Mouse (Mus musculus): ENCODE results near the gene Ifngr2. TPM values are rescaled to one million over a fixed set of nuclear protein-coding genes. Genes with fewer than 3 reads are reported as not detected.

Ifngr2 gene
- polyA plus RNA-seq, 1 experiment from 2014 or later, result 45.7 TPM

DNA sequence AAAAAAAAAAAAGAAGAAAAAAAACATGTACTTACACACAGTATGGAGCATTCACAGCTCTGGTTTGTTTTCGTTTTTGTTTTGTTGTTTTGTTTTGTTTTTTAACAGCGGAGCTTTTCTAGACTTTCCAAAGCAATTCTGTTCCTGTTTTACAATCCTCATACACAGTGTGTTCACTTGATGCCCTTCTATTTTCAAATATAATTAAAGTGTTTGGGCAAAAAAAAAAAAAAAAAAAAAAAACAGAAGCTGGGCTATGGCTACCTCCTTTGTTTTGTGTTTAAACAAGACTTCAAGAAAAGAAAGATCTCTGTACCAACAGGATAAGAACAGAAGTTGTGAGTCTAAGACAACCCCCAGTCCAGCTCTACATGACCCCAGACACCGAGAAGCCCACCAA, 41.8 kb downstream of the Ifngr2 start:
- no peaks in the 10 kb centered on the region for H3K9me3 ChIP-seq (ENCODE audit: control insufficient read depth, low read length)
- ATAC-seq (ENCODE audit: low FRiP score, low TSS enrichment), result no peak
- no peak overlapping the region for H3K9ac ChIP-seq (ENCODE audit: low read depth, low read length)
- H3K36me3 ChIP-seq (ENCODE audit: control insufficient read depth, insufficient read depth, low read length), result no peaks in the 10 kb centered on the region
- H3K4me3 ChIP-seq (ENCODE audit: low read length), result no peak overlapping the region
- 87% methylated on average over 3 of the region's 3 CpGs for WGBS
- no peak overlapping the region for H3K27ac ChIP-seq (ENCODE audit: low read depth, low read length)
- peaks cover 5% of the 10 kb centered on the region for H3K4me1 ChIP-seq (ENCODE audit: control insufficient read depth, insufficient read depth, low read length)
- H3K4me2 ChIP-seq (replicated peaks; ENCODE audit: low read depth, low read length), result no peak overlapping the region
- H3K27me3 ChIP-seq (ENCODE audit: control insufficient read depth, insufficient read depth, low read length), result no peaks in the 10 kb centered on the region

DNA sequence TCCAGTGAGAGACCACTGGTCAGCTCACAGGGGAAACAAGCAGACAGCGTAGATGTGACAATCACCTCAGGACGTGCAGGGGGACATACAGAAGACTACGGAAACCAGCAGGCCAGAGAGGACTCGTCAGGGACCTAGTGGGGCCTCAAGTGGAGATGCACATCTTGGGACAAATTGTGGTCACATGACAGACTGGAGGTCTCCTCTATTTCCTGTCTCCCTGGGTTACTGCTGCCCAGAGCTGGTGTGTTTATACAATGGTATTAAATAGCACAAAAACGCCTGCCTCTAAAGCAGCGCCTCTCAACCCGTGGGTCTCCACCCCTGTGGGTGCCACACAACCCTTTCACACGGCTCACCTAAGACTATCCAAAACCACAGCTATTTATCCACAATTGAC, 45.3 kb downstream of the Ifngr2 start:
- Histone ChIP-seq H3K27me3 (ENCODE audit: control insufficient read depth, insufficient read depth, low read length) (no peaks in the 10 kb centered on the region), H3K36me3 (ENCODE audit: control insufficient read depth, insufficient read depth, low read length) (no peaks in the 10 kb centered on the region), H3K27ac (ENCODE audit: low read depth, low read length) (no peak overlapping the region), H3K9me3 (ENCODE audit: control insufficient read depth, low read length) (no peaks in the 10 kb centered on the region), H3K9ac (ENCODE audit: low read depth, low read length) (0 out of 2 replicates have a peak overlapping the region, but pooled peaks have one; percentile 14), H3K4me3 (ENCODE audit: low read length) (no peak overlapping the region), H3K4me1 (ENCODE audit: control insufficient read depth, insufficient read depth, low read length) (peaks cover 5% of the 10 kb centered on the region), H3K4me2 (replicated peaks; ENCODE audit: low read depth, low read length) (no peak overlapping the region)
- ATAC-seq (ENCODE audit: low FRiP score, low TSS enrichment), result no peak
- WGBS, result 43% methylated on average over 8 of the region's 8 CpGs

DNA sequence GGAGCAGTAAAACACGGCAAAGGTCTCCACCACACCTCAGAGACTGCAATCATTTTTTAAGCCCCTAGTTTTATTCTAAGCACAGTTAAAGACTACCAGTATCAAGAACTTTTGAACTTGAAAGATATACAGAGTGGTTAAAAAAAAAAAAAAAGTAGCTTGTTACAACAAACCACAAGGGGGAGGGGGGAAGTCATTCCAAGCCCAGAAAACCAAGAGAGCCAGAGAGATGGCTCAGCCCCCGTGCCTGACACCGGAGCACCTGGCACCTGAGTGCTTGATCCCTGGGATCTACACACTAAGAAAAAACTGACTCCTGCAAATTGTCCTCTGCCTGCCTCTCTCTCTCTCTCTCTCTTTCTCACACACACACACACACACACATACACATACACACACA, 46.4 kb downstream of the Ifngr2 start:
- Histone ChIP-seq H3K27ac (ENCODE audit: low read depth, low read length) (no peak overlapping the region), H3K4me2 (replicated peaks; ENCODE audit: low read depth, low read length) (no peak overlapping the region), H3K4me1 (ENCODE audit: control insufficient read depth, insufficient read depth, low read length) (peaks cover 5% of the 10 kb centered on the region), H3K27me3 (ENCODE audit: control insufficient read depth, insufficient read depth, low read length) (no peaks in the 10 kb centered on the region), H3K4me3 (ENCODE audit: low read length) (no peak overlapping the region), H3K9me3 (ENCODE audit: control insufficient read depth, low read length) (no peaks in the 10 kb centered on the region), H3K9ac (ENCODE audit: low read depth, low read length) (no peak overlapping the region), H3K36me3 (ENCODE audit: control insufficient read depth, insufficient read depth, low read length) (no peaks in the 10 kb centered on the region)
- 41% methylated on average over 3 of the region's 3 CpGs for WGBS
- ATAC-seq (ENCODE audit: low FRiP score, low TSS enrichment), result no peak

DNA sequence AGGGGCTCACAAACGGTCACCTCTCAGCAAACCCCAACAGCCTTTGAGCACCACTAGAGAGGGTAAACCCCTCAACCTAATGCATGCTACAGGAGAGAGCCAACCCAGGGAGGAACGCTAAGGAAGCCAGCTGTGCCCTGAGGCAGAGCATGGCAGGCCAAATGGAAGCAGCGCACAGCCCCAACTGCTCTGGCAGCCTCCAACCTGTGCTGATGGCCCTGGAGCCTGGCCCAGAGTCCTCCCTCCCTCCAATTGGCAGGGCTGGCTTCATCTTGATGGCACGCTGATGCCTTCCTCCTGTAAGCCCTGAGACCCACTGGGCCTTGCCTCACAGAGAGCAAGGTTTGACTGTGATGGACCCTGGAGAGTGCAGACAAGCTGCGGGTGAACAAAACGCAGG, 48.2 kb downstream of the Ifngr2 start:
- 74% methylated on average over 6 of the region's 6 CpGs for WGBS
- Histone ChIP-seq H3K4me2 (replicated peaks; ENCODE audit: low read depth, low read length) (no peak overlapping the region), H3K9ac (ENCODE audit: low read depth, low read length) (no peak overlapping the region), H3K27ac (ENCODE audit: low read depth, low read length) (no peak overlapping the region), H3K36me3 (ENCODE audit: control insufficient read depth, insufficient read depth, low read length) (no peaks in the 10 kb centered on the region), H3K9me3 (ENCODE audit: control insufficient read depth, low read length) (no peaks in the 10 kb centered on the region), H3K4me1 (ENCODE audit: control insufficient read depth, insufficient read depth, low read length) (peaks cover 5% of the 10 kb centered on the region), H3K27me3 (ENCODE audit: control insufficient read depth, insufficient read depth, low read length) (peaks cover 2% of the 10 kb centered on the region; the same call in 1 of the 2 replicates), H3K4me3 (ENCODE audit: low read length) (no peak overlapping the region)
- ATAC-seq (ENCODE audit: low FRiP score, low TSS enrichment), result no peak

DNA sequence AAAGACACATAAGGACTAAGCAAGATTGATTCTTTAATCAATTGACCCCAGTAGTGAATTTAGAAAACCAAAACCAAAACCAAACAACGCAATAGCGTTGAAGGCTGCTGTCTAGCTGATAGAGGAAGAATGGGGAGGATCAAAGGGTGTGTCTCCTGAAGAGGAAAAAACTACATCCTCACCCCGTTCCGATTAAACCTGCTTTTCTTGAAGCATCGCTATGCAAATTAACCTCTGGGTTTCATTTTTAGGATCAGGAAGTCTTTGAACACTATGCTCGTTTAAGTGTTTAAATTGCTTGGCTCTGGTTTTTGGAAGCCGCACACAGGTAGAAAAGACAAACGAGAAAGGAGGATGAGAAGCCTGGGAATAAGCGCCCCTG, 49.5 kb downstream of the Ifngr2 start:
- peak overlapping the region; percentile 61 for H3K4me3 ChIP-seq (ENCODE audit: low read length)
- peaks cover 5% of the 10 kb centered on the region for H3K4me1 ChIP-seq (ENCODE audit: control insufficient read depth, insufficient read depth, low read length)
- no peak overlapping the region for H3K27ac ChIP-seq (ENCODE audit: low read depth, low read length)
- H3K9ac ChIP-seq (ENCODE audit: low read depth, low read length), result no peak overlapping the region
- ATAC-seq (ENCODE audit: low FRiP score, low TSS enrichment), result no peak
- no peaks in the 10 kb centered on the region for H3K9me3 ChIP-seq (ENCODE audit: control insufficient read depth, low read length)
- 18% methylated on average over 9 of the region's 9 CpGs for WGBS
- H3K4me2 ChIP-seq (replicated peaks; ENCODE audit: low read depth, low read length), result peak overlapping the region; percentile 80
- H3K27me3 ChIP-seq (ENCODE audit: control insufficient read depth, insufficient read depth, low read length), result peaks cover 2% of the 10 kb centered on the region; the same call in 1 of the 2 replicates
- H3K36me3 ChIP-seq (ENCODE audit: control insufficient read depth, insufficient read depth, low read length), result no peaks in the 10 kb centered on the region

DNA sequence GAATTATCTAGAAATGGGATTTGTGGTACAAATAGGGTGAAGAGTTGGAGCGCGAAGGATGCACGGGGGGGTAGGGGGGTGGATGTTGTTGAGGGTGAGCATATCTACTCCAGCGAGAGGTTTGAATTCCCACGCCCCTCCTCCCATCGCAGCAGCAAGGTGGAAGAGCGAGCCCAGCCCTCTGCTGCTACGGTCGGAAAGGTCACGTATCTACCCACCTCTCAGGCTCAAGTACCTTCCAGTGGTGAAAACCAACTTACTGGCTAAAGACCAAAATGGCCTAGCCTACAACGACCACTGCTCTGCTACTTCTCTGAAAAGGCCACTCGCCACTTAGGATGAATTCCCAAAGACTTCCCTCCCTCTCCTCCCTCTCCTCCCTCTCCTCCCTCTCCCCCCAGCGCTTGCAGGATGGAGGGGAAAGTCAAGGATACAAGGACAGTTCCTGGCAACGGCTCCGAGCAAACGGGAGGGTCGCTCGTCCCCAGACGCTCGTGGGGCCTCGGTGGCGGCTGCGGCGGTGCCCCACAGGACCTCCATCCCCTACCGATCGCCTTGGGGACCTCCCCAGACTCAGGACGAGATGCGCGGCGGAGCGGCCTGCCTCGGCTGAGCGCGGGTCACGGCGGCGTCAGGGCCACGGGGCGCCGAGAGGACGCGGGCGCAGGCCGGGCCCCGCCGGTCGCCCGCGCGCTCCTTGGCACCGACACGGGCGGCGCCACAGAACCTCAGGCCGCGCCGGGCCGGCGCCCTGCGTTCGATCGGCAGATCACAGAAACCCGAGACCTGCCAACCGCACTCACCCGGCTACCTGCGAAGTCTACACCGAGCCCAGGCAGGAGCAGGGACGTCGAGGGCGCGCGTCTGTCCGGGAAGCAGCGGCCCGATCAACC, 50.2 kb downstream of the Ifngr2 start:
- H3K4me1 ChIP-seq (ENCODE audit: control insufficient read depth, insufficient read depth, low read length), result peaks cover 4% of the 10 kb centered on the region
- H3K27ac ChIP-seq (ENCODE audit: low read depth, low read length), result no peak overlapping the region
- WGBS, result under 1% methylated on average over 74 of the region's 75 CpGs
- H3K4me2 ChIP-seq (replicated peaks; ENCODE audit: low read depth, low read length), result peak overlapping the region; percentile 80
- no peaks in the 10 kb centered on the region for H3K36me3 ChIP-seq (ENCODE audit: control insufficient read depth, insufficient read depth, low read length)
- ATAC-seq (ENCODE audit: low FRiP score, low TSS enrichment), result no peak; the same call in none of the 2 replicates
- H3K9ac ChIP-seq (ENCODE audit: low read depth, low read length), result peak overlapping the region; percentile 65
- H3K4me3 ChIP-seq (ENCODE audit: low read length), result peak overlapping the region; percentile 61
- no peaks in the 10 kb centered on the region for H3K9me3 ChIP-seq (ENCODE audit: control insufficient read depth, low read length)
- H3K27me3 ChIP-seq (ENCODE audit: control insufficient read depth, insufficient read depth, low read length), result peaks cover 2% of the 10 kb centered on the region; the same call in 1 of the 2 replicates

DNA sequence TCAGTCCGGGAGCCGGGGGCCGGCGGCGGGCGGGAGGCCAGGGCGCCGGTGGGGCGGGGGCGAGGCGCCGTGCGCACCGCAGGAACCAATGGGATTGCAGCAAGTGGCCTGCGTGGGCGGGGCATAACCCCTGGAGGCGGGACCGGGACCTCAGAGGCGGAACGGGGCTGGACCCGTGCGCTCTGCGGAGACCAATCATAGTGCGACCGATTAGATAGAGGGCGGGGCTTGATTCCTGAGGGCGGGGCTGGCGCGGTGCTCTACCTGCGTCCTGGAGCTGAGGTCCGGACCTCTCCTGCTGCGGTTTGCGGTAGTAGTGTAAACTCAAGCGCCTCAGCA, 50.8 kb downstream of the Ifngr2 start, which contains the start of gene Tmem50b:
TSS of gene Tmem50b (minus strand) at position 129 of the 339 bp plus-strand sequence.
- H3K36me3 ChIP-seq (ENCODE audit: control insufficient read depth, insufficient read depth, low read length), result no peaks in the 10 kb centered on the region
- peaks cover 2% of the 10 kb centered on the region; the same call in 1 of the 2 replicates for H3K27me3 ChIP-seq (ENCODE audit: control insufficient read depth, insufficient read depth, low read length)
- peak within 1 kb of the TSS; percentile 61 for H3K4me3 ChIP-seq (ENCODE audit: low read length)
- peak within 1 kb of the TSS; percentile 80 for H3K4me2 ChIP-seq (replicated peaks; ENCODE audit: low read depth, low read length)
- no peaks in the 10 kb centered on the region; the same call in 1 of the 2 replicates for H3K4me1 ChIP-seq (ENCODE audit: control insufficient read depth, insufficient read depth, low read length)
- H3K9ac ChIP-seq (ENCODE audit: low read depth, low read length), result peak within 1 kb of the TSS; percentile 65
- no peaks in the 10 kb centered on the region for H3K9me3 ChIP-seq (ENCODE audit: control insufficient read depth, low read length)
- 0% methylated on average over 34 of the region's 34 CpGs for WGBS
- peak; percentile 99 for ATAC-seq (ENCODE audit: low FRiP score, low TSS enrichment)
- no peak within 1 kb of the TSS for H3K27ac ChIP-seq (ENCODE audit: low read depth, low read length)

DNA sequence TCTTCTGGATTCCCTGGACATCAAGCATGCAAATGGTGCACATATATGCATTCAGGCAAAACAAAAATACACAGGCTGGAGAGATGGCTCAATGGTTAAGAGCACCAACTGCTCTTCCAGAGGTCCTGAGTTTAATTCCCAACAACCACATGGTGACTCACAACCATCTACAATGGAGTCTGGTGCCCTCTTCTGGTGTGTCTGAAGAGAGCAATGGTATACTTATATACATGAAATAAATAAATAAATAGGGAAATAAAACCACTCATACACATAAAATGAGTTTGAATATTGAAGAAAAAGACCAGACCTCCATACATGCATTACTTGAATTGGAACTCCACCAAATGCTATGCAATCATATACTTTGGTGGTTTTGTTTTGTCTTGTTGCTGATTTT, 52.4 kb downstream of the Ifngr2 start:
- Histone ChIP-seq H3K36me3 (ENCODE audit: control insufficient read depth, insufficient read depth, low read length) (no peaks in the 10 kb centered on the region), H3K27ac (ENCODE audit: low read depth, low read length) (no peak overlapping the region), H3K4me1 (ENCODE audit: control insufficient read depth, insufficient read depth, low read length) (no peaks in the 10 kb centered on the region; the same call in 1 of the 2 replicates), H3K27me3 (ENCODE audit: control insufficient read depth, insufficient read depth, low read length) (peaks cover 2% of the 10 kb centered on the region; the same call in 1 of the 2 replicates), H3K4me2 (replicated peaks; ENCODE audit: low read depth, low read length) (no peak overlapping the region), H3K9me3 (ENCODE audit: control insufficient read depth, low read length) (no peaks in the 10 kb centered on the region), H3K4me3 (ENCODE audit: low read length) (no peak overlapping the region), H3K9ac (ENCODE audit: low read depth, low read length) (no peak overlapping the region)
- ATAC-seq (ENCODE audit: low FRiP score, low TSS enrichment), result no peak

DNA sequence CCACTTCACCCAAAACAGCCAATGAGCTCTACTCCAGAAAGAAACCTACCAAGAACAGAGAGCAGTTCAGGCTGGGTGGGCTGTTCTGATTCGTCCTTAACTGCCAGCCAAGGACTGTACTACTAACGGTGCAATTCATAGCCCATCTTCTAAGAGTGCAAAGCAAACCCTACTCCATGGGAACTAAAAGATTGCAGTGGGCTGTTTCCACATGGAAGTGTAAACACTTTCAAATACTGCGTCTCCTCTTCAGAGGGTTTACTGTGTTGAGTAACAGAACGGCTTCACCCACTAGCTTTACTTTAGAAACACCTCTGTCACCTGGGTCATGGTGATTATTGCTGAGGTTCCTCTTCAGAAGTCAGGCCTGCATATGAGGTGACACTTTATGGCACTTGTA, 54.2 kb downstream of the Ifngr2 start:
- Histone ChIP-seq H3K9ac (ENCODE audit: low read depth, low read length) (no peak overlapping the region), H3K27ac (ENCODE audit: low read depth, low read length) (no peak overlapping the region), H3K4me2 (replicated peaks; ENCODE audit: low read depth, low read length) (no peak overlapping the region), H3K4me3 (ENCODE audit: low read length) (no peak overlapping the region), H3K9me3 (ENCODE audit: control insufficient read depth, low read length) (no peaks in the 10 kb centered on the region), H3K27me3 (ENCODE audit: control insufficient read depth, insufficient read depth, low read length) (peaks cover 2% of the 10 kb centered on the region; the same call in 1 of the 2 replicates), H3K4me1 (ENCODE audit: control insufficient read depth, insufficient read depth, low read length) (no peaks in the 10 kb centered on the region; the same call in 1 of the 2 replicates), H3K36me3 (ENCODE audit: control insufficient read depth, insufficient read depth, low read length) (no peaks in the 10 kb centered on the region)
- 24% methylated on average over 4 of the region's 4 CpGs for WGBS
- no peak for ATAC-seq (ENCODE audit: low FRiP score, low TSS enrichment)

Measured in kidney, embryonic 14.5 days (tissue).